Mouse (Mus musculus): ENCODE measurements around the gene Tpcn1. TPM values are rescaled to one million over a fixed set of nuclear protein-coding genes. Genes with fewer than 3 reads are reported as not detected.

Tpcn1 gene
- 10 to 100 TPM; 31.6 to 34.2 TPM for total RNA-seq (2021)

GRCm38 (mm10) chr5:120588569-120589094 lies at the start of gene Tpcn1, which contains the start of gene Iqcd:
Gene Tpcn1 (minus strand): TSS chr5:120588673.
Gene Iqcd (plus strand): TSS chr5:120589016.
- peak; percentile 99 for DNase-seq

- no peak for DNase-seq
Measured at GRCm38 (mm10) chr5:120635633-120636032, 47.2 kb upstream of the Tpcn1 start.

- no peak for DNase-seq
Measured at GRCm38 (mm10) chr5:120634860-120635259, 46.4 kb upstream of the Tpcn1 start.

GRCm38 (mm10) chr5:120634131-120634530 lies 45.7 kb upstream of the Tpcn1 start, which contains the start of gene Cfap73:
Gene Cfap73 (minus strand): TSS chr5:120634235.
- no peak for DNase-seq

GRCm38 (mm10) chr5:120631892-120632291 lies 43.4 kb upstream of the Tpcn1 start:
- DNase-seq: no peak

GRCm38 (mm10) chr5:120631128-120631527 lies 42.7 kb upstream of the Tpcn1 start:
- no peak for DNase-seq

GRCm38 (mm10) chr5:120628624-120629023 lies 40.2 kb upstream of the Tpcn1 start:
- DNase-seq: peak; percentile 64

GRCm38 (mm10) chr5:120627515-120628300 lies 39.2 kb upstream of the Tpcn1 start:
- DNase-seq: no peak

GRCm38 (mm10) chr5:120626399-120626798 lies 37.9 kb upstream of the Tpcn1 start:
- no peak for DNase-seq

GRCm38 (mm10) chr5:120624427-120624826 lies 36.0 kb upstream of the Tpcn1 start:
- DNase-seq: no peak

GRCm38 (mm10) chr5:120622198-120622851 lies 33.9 kb upstream of the Tpcn1 start:
- no peak for DNase-seq

- no peak for DNase-seq
Measured at GRCm38 (mm10) chr5:120621846-120622197, 33.3 kb upstream of the Tpcn1 start.

- DNase-seq: no peak
Measured at GRCm38 (mm10) chr5:120621078-120621765, 32.7 kb upstream of the Tpcn1 start.

- peak; percentile 90 for DNase-seq
Measured at GRCm38 (mm10) chr5:120620375-120621077, 32.1 kb upstream of the Tpcn1 start.

GRCm38 (mm10) chr5:120619201-120619600 lies 30.7 kb upstream of the Tpcn1 start:
- DNase-seq: peak; percentile 69

GRCm38 (mm10) chr5:120618778-120619177 lies 30.3 kb upstream of the Tpcn1 start:
- no peak for DNase-seq

GRCm38 (mm10) chr5:120615903-120616302 lies 27.4 kb upstream of the Tpcn1 start:
- DNase-seq: peak; percentile 55

- peak; percentile 100 for DNase-seq
Measured at GRCm38 (mm10) chr5:120612822-120613604, 24.5 kb upstream of the Tpcn1 start.

GRCm38 (mm10) chr5:120612442-120612821 lies 24.0 kb upstream of the Tpcn1 start, which contains the start of the genes Rita1 and Ddx54:
Gene Rita1 (minus strand): TSS chr5:120612589.
Gene Ddx54 (plus strand): TSS chr5:120612739.
- peak; percentile 98 for DNase-seq

- DNase-seq: no peak
Measured at GRCm38 (mm10) chr5:120611416-120611815, 22.9 kb upstream of the Tpcn1 start.

- DNase-seq: no peak
Measured at GRCm38 (mm10) chr5:120610906-120611305, 22.4 kb upstream of the Tpcn1 start.

All from heart, postnatal 4 days (tissue).